Mouse (Mus musculus) heart, embryonic 14.5 days (tissue): ENCODE results near the gene Stk36. TPM values are rescaled to one million over a fixed set of nuclear protein-coding genes. Genes with fewer than 3 reads are reported as not detected.
A peak's percentile ranks its signal among the peaks of the same experiment; 100 is the strongest.

Source experiments
- ATAC-seq: fragments of 200-750 bp; cut with Nextera tagmentation; 2 replicates; pipeline ENCODE4 v1.8.0; 2017; ENCODE audit warnings: low read depth, moderate TSS enrichment; ENCODE audit not compliant: insufficient number of reproducible peaks, insufficient read depth, low FRiP score
- H3K27ac ChIP-seq, 2 experiments: fragments of 200-500 bp in 1 of 2; fragments of 300-500 bp in 1 of 2; sonication (generic) in 1 of 2; replicated peaks in 1 of 2; 2 replicates each; pipeline ENCODE4 v1.5.1; 2012 to 2014; ENCODE audit warnings: low read depth in 2 of 2, low read length in 2 of 2, control low read depth in 1 of 2, mild to moderate bottlenecking in 1 of 2, mixed read lengths in 1 of 2; ENCODE audit not compliant: control insufficient read depth in 1 of 2, insufficient read depth in 1 of 2
- H3K27me3 ChIP-seq: fragments of 300-500 bp; sonication (generic); 2 replicates; pipeline ENCODE4 v1.6.1; 2014; ENCODE audit warnings: mild to moderate bottlenecking, low read length, control low read depth; ENCODE audit not compliant: control insufficient read depth, insufficient read depth
- H3K36me3 ChIP-seq: fragments of 300-500 bp; sonication (generic); 2 replicates; pipeline ENCODE4 v1.6.1; 2014; ENCODE audit warnings: mild to moderate bottlenecking, control low read depth, low read length, mixed read lengths; ENCODE audit not compliant: control insufficient read depth, insufficient read depth
- H3K4me1 ChIP-seq, 2 experiments: fragments of 200-500 bp in 1 of 2; fragments of 300-500 bp in 1 of 2; sonication (generic) in 1 of 2; 2 replicates each; pipeline ENCODE4 v1.6.1; 2012 to 2014; ENCODE audit warnings: low read length in 2 of 2, control low read depth in 1 of 2, mixed read lengths in 1 of 2; ENCODE audit not compliant: control insufficient read depth in 2 of 2, insufficient read depth in 2 of 2
- H3K4me2 ChIP-seq: fragments of 300-500 bp; sonication (generic); 2 replicates; pipeline ENCODE4 v1.6.1; 2014; ENCODE audit warnings: mild to moderate bottlenecking, low read length
- H3K4me3 ChIP-seq, 2 experiments: fragments of 200-500 bp in 1 of 2; fragments of 300-500 bp in 1 of 2; sonication (generic) in 1 of 2; 2 replicates each; pipeline ENCODE4 v1.5.1; 2012 to 2014; ENCODE audit warnings: low read length in 2 of 2, mild to moderate bottlenecking in 2 of 2, control low read depth in 1 of 2, low read depth in 1 of 2, moderate library complexity in 1 of 2; ENCODE audit not compliant: control insufficient read depth in 1 of 2, insufficient read depth in 1 of 2
- H3K9ac ChIP-seq: fragments of 300-500 bp; sonication (generic); 2 replicates; pipeline ENCODE4 v1.6.1; 2014; ENCODE audit warnings: mild to moderate bottlenecking, low read length
- H3K9me3 ChIP-seq: fragments of 300-500 bp; sonication (generic); 2 replicates; pipeline ENCODE4 v1.6.1; 2016; ENCODE audit warnings: low read length, control low read depth; ENCODE audit not compliant: control insufficient read depth
- WGBS: fragments of 180-500 bp; shearing (Covaris S2); extraction: QIAGEN DNeasy Blood & Tissue Kit; methylation state at CpG from one replicate; pipeline ENCODE4 v1.1.7; 2014; 5-methylcytosine and 5-hydroxymethylcytosine counted together
- polyA plus RNA-seq: library from polyadenylated mRNA; unstranded; fragments of >200 nt; fragmentation: Nextera tagmentation; extraction: Ambion mirVana; gene quantifications from 2 replicates; pipeline ENCODE4 v1.2.1, GENCODE M21; 2014

Stk36 gene
- polyA plus RNA-seq, 1 experiment from 2014 or later, result 2.5 TPM

DNA sequence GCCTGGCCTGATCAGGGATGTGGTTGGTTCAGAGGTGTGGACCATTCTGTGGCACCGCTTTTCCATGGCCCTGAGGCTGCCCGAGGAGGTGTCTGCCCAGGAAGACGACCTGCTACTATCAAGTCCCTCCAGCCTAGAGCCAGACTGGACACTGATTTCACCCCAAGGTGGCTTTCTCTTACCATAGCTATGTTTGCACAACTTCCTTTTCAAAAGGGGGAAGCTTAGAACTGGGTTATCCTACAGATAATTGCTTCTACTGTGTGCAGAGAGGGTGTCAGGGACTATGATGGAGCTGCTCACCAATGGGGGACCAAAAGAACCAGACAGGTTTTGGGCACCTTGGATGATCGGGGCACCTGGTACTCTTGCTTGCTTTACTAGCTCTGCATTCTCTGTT, 31.5 kb downstream of the Stk36 start:
- Histone ChIP-seq H3K4me1 (no peaks in the 10 kb centered on the region), H3K9ac (no peak overlapping the region), H3K36me3 (no peaks in the 10 kb centered on the region), H3K27ac (no peak overlapping the region), H3K4me3 (no peak overlapping the region), H3K9me3 (no peaks in the 10 kb centered on the region), H3K4me2 (no peak overlapping the region), H3K27me3 (no peaks in the 10 kb centered on the region)
- ATAC-seq, result no peak
- 76% methylated on average over 4 of the region's 4 CpGs for WGBS

- Histone ChIP-seq H3K4me1 (peaks cover 0 to 9% of the 10 kb centered on the region in 2 experiments; a peak in 1 of 4 replicates), H3K27ac (no peak overlapping the region), H3K9ac (no peak overlapping the region), H3K4me2 (peak overlapping the region; percentile 2; the same call in 1 of the 2 replicates), H3K9me3 (no peaks in the 10 kb centered on the region), H3K36me3 (no peaks in the 10 kb centered on the region), H3K27me3 (no peaks in the 10 kb centered on the region), H3K4me3 (no peak overlapping the region)
- WGBS, result 36% methylated on average over 2 of the region's 2 CpGs
- ATAC-seq, result no peak
Measured at GRCm38 (mm10) chr1:74643524-74643923, 42.3 kb downstream of the Stk36 start.

DNA sequence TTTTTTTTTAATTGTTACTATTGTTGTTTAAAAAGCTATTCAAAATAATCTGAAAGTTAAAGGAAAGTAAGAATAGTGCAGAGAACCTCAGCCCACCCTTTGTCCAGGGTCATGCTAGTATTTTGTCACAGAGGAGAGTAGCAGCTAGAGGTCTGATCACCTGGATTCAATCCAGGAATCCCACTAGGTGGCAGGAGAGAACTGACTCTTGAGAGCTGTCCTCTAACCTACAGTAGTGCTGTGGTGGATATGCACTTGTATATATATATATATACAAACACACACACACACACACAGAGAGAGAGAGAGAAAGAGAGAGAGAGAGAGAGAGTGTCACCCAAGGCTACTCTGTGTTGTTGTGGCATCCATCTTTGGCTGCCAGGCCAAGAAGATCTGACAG, 42.7 kb downstream of the Stk36 start:
- H3K27ac ChIP-seq, result no peak overlapping the region
- no peak overlapping the region for H3K9ac ChIP-seq
- H3K9me3 ChIP-seq, result no peaks in the 10 kb centered on the region
- H3K4me3 ChIP-seq, result no peak overlapping the region
- peaks cover 0 to 9% of the 10 kb centered on the region in 2 experiments; a peak in 1 of 4 replicates for H3K4me1 ChIP-seq
- no peaks in the 10 kb centered on the region for H3K27me3 ChIP-seq
- peak; percentile 43; the same call in 1 of the 2 replicates for ATAC-seq
- peak overlapping the region; percentile 2; the same call in 1 of the 2 replicates for H3K4me2 ChIP-seq
- H3K36me3 ChIP-seq, result no peaks in the 10 kb centered on the region

DNA sequence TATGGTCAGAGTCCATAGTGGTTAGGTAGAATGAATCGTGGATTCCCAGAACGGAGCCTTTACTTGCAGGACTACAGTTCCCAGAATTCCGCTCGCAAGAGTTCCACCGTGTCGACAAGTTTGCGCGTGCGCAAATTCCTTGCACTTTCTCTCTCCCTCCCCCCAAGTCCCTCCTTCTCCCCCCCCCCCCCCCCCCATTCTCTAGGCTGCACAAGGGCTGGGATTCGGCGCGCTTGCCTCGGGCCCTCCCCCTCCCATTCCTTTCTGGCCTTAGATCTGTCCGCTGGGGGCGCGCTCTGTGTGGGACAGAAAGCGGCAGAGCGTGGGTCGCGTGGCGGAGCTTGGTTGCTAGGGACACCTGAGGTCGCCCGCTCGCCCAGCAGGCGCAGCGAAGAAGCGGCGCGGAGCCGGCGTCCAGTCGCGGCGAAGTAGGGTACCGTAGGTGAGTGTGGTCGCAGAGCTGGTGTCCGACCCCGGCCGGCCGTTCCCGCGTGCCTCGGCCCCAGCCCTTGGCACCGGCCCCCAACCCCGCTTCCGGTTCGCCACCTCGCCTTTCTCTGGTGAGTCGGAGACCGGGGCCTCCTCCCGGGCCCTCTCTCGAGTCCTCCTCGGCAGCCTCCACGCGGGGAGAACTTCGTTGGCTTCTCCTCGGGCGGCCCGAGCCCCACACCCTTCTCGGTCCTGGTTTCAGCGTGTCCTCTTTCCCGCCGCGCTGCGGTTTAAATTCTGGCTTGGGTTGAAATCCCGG, 60.4 kb downstream of the Stk36 start, which contains the start of gene Ttll4:
Gene Ttll4, plus strand, starts transcription at position 298 of the 748 bp plus-strand sequence.
- Histone ChIP-seq H3K9me3 (no peaks in the 10 kb centered on the region), H3K4me1 (peaks cover 2 to 23% of the 10 kb centered on the region in 2 experiments; a peak in 2 of 4 replicates), H3K9ac (peak within 1 kb of the TSS; percentile 91), H3K4me2 (peak within 1 kb of the TSS; percentile 72), H3K27me3 (no peaks in the 10 kb centered on the region), H3K4me3 (peak within 1 kb of the TSS; percentile 91 to 99), H3K36me3 (no peaks in the 10 kb centered on the region), H3K27ac (peak within 1 kb of the TSS; percentile 86)
- under 1% methylated on average over 63 of the region's 66 CpGs for WGBS
- peak; percentile 99 for ATAC-seq

DNA sequence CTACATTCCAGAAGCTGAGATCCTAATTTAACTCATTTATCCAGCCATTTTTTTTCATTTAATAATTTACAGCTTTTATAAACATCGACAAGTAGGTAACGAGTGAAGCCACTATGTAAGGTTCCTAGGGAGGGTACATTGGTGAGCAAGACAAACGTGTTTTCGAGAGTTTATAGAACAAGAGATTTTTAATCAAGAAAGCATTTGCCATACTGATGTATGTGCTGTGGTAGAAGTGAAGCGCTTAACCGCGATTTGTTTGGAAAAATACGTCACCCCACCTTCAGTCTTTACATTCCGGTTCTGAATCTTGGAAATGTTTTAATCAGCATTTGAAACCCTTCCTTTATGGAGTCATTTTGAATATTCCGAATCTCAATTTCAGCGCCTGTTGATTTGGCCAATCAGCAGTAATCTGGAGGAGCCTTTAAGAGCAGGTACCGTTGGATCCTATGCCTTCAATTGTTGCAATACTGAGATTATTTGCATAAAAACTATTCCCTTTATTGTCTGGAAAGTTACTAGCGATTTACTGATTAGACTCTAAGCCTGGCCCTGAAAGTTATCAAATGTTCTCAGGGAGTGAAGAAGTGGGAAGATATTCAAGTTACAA, 61.1 kb downstream of the Stk36 start:
- no peaks in the 10 kb centered on the region for H3K27me3 ChIP-seq
- H3K27ac ChIP-seq, result peak overlapping the region in 1 of 2 experiments; percentile 86; a peak in 3 of 4 replicates
- H3K9me3 ChIP-seq, result no peaks in the 10 kb centered on the region
- peak overlapping the region; percentile 91 for H3K9ac ChIP-seq
- peak overlapping the region; percentile 91 to 99 for H3K4me3 ChIP-seq
- ATAC-seq, result no peak
- H3K36me3 ChIP-seq, result no peaks in the 10 kb centered on the region
- H3K4me1 ChIP-seq, result peaks cover 2 to 26% of the 10 kb centered on the region in 2 experiments; a peak in 2 of 4 replicates
- 2% methylated on average over 13 of the region's 13 CpGs for WGBS
- H3K4me2 ChIP-seq, result peak overlapping the region; percentile 72

DNA sequence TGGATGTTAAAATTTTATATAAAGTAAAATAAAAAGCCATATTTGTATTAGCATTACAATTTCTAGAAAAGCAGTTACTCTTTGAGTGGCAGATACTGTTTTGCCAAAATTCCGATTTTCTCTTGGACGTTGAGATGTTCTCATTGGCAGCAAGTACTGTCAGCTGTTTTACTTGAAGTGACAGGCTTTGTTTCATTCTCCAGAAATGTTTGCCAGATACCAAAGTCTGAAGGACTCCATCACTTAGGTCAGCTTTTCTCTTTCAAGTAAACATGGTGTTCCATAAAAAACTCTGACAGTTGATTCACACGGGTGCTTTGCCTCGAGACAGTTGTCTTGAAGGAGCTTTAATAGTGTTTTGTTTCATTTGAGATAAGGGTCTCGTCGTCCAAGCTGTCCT, 63.9 kb downstream of the Stk36 start:
- Histone ChIP-seq H3K27ac (no peak overlapping the region), H3K9ac (no peak overlapping the region), H3K36me3 (0 out of 2 replicates have a peak, but pooled peaks cover 3% of the 10 kb centered on the region), H3K4me1 (peaks cover 4 to 31% of the 10 kb centered on the region in 2 experiments; a peak in 3 of 4 replicates), H3K4me3 (no peak overlapping the region), H3K27me3 (no peaks in the 10 kb centered on the region), H3K9me3 (no peaks in the 10 kb centered on the region), H3K4me2 (no peak overlapping the region)
- WGBS, result 42% methylated on average over 6 of the region's 6 CpGs
- ATAC-seq, result no peak

DNA sequence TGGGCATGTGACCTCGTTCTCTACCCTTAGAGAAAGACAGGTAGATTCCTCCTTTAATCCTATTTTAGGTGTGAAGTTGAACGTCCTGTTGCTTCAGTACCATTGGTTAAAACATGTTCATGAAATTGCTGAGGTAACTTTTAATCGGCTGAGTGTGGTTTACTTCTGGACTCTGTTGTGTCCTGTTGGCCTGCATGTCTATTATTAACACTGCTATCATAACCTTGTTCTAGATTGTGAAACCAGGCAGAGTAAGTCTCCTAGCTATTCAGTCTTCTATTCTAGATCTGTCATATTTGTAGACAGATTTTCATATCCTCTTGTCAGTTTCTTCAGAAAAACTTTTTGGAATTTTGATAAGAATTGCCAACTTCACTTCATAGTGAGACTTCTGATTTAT, 67.1 kb downstream of the Stk36 start:
- Histone ChIP-seq H3K27ac (no peak overlapping the region; a peak in 1 of 4 replicates), H3K4me3 (no peak overlapping the region), H3K9ac (no peak overlapping the region), H3K9me3 (no peaks in the 10 kb centered on the region), H3K27me3 (no peaks in the 10 kb centered on the region), H3K4me1 (peaks cover 7 to 32% of the 10 kb centered on the region in 2 experiments; a peak in 3 of 4 replicates), H3K36me3 (0 out of 2 replicates have a peak, but pooled peaks cover 8% of the 10 kb centered on the region), H3K4me2 (no peak overlapping the region)
- 48% methylated on average over 3 of the region's 3 CpGs for WGBS
- ATAC-seq, result no peak
